Mouse (Mus musculus): ENCODE results near the gene Rdh13.

The Rdh13 gene

GRCm38 (mm10) chr7:4445216-4445791, at the start of gene Rdh13:
TSS of gene Rdh13 (minus strand) at chr7:4445649.
- peak; percentile 86 for DNase-seq (ENCODE audit: low read depth)

GRCm38 (mm10) chr7:4493991-4494390, 48.5 kb upstream of the Rdh13 start:
- DNase-seq (ENCODE audit: low read depth): no peak

- DNase-seq (ENCODE audit: low read depth): peak; percentile 72
These were observed 47.1 kb upstream of the Rdh13 start for GRCm38 (mm10) chr7:4492284-4493224.

GRCm38 (mm10) chr7:4491308-4491707, 45.9 kb upstream of the Rdh13 start:
- DNase-seq (ENCODE audit: low read depth): no peak

- no peak for DNase-seq (ENCODE audit: low read depth)
These were observed 36.8 kb upstream of the Rdh13 start for GRCm38 (mm10) chr7:4482281-4482680.

GRCm38 (mm10) chr7:4479674-4480073, 34.2 kb upstream of the Rdh13 start:
- DNase-seq (ENCODE audit: low read depth): peak; percentile 77

- no peak for DNase-seq (ENCODE audit: low read depth)
These were observed 33.4 kb upstream of the Rdh13 start for GRCm38 (mm10) chr7:4478796-4479291.

GRCm38 (mm10) chr7:4478021-4478795, 32.8 kb upstream of the Rdh13 start:
- no peak for DNase-seq (ENCODE audit: low read depth)

GRCm38 (mm10) chr7:4473940-4474339, 28.5 kb upstream of the Rdh13 start:
- DNase-seq (ENCODE audit: low read depth): no peak

- DNase-seq (ENCODE audit: low read depth): peak; percentile 38
These were observed 25.7 kb upstream of the Rdh13 start for GRCm38 (mm10) chr7:4471179-4471555.

GRCm38 (mm10) chr7:4470275-4471178, 25.1 kb upstream of the Rdh13 start:
- peak; percentile 47 for DNase-seq (ENCODE audit: low read depth)

GRCm38 (mm10) chr7:4467801-4468200, 22.4 kb upstream of the Rdh13 start:
- no peak for DNase-seq (ENCODE audit: low read depth)

- DNase-seq (ENCODE audit: low read depth): peak; percentile 59
These were observed 18.9 kb upstream of the Rdh13 start for GRCm38 (mm10) chr7:4464194-4464824.

GRCm38 (mm10) chr7:4460576-4461434, 15.4 kb upstream of the Rdh13 start, which contains the start of gene Eps8l1:
TSS of gene Eps8l1 (plus strand) at chr7:4460674.
- peak; percentile 66 for DNase-seq (ENCODE audit: low read depth)

GRCm38 (mm10) chr7:4452644-4453043, 7.2 kb upstream of the Rdh13 start:
- no peak for DNase-seq (ENCODE audit: low read depth)

GRCm38 (mm10) chr7:4449211-4449610, 3.8 kb upstream of the Rdh13 start:
- DNase-seq (ENCODE audit: low read depth): no peak

- DNase-seq (ENCODE audit: low read depth): no peak
These were observed 3.0 kb upstream of the Rdh13 start for GRCm38 (mm10) chr7:4448439-4448838.

- DNase-seq (ENCODE audit: low read depth): peak; percentile 47
These were observed 1.7 kb upstream of the Rdh13 start for GRCm38 (mm10) chr7:4447138-4447537.

GRCm38 (mm10) chr7:4440549-4440948, 4.9 kb downstream of the Rdh13 start:
- DNase-seq (ENCODE audit: low read depth): no peak

- no peak for DNase-seq (ENCODE audit: low read depth)
These were observed 7.7 kb downstream of the Rdh13 start for GRCm38 (mm10) chr7:4437721-4438120.
